Mouse (Mus musculus) lung, embryonic 14.5 days (tissue): ENCODE measurements at regions not wholly inside any gene's neighbourhood (a gene's known extent, or its start where the extent isn't known, plus 50 kb on each side); places are given as distances from the start of the nearest gene placed in this dataset.

Experiments
- ATAC-seq: fragments of 200-750 bp; cut with Nextera tagmentation; 2 replicates; pipeline ENCODE4 v1.8.0; 2017; ENCODE audit warnings: mild to moderate bottlenecking, moderate TSS enrichment, moderate library complexity; ENCODE audit not compliant: insufficient read depth
- DNase-seq: peaks from one replicate; pipeline ENCODE4 v3.0.0-alpha.2; 2015
- H3K27ac ChIP-seq: fragments of 300-500 bp; sonication (generic); 2 replicates; pipeline ENCODE4 v1.5.1; 2014; ENCODE audit warnings: low read depth, mild to moderate bottlenecking, moderate library complexity
- H3K27me3 ChIP-seq: fragments of 300-500 bp; sonication (generic); 2 replicates; pipeline ENCODE4 v1.6.1; 2014; ENCODE audit warnings: low read length, control low read depth; ENCODE audit not compliant: insufficient read depth
- H3K36me3 ChIP-seq: fragments of 300-500 bp; sonication (generic); 2 replicates; pipeline ENCODE4 v1.6.1; 2014; ENCODE audit warnings: control low read depth; ENCODE audit not compliant: insufficient read depth
- H3K4me1 ChIP-seq: fragments of 300-500 bp; sonication (generic); 2 replicates; pipeline ENCODE4 v1.6.1; 2014; ENCODE audit warnings: antibody characterized with exemption, control low read depth; ENCODE audit not compliant: insufficient read depth
- H3K4me2 ChIP-seq: fragments of 300-500 bp; sonication (generic); 2 replicates; pipeline ENCODE4 v1.6.1; 2014; ENCODE audit warnings: mild to moderate bottlenecking
- H3K4me3 ChIP-seq: fragments of 300-500 bp; sonication (generic); 2 replicates; pipeline ENCODE4 v1.5.1; 2014; ENCODE audit warnings: low read depth, low read length
- H3K9ac ChIP-seq: fragments of 300-500 bp; sonication (generic); 2 replicates; pipeline ENCODE4 v1.6.1; 2014
- H3K9me3 ChIP-seq: fragments of 300-500 bp; sonication (generic); 2 replicates; pipeline ENCODE4 v1.6.1; 2016; ENCODE audit warnings: low read depth, low read length, control low read depth
- CTCF ChIP-seq: IDR thresholded peaks from 2 replicates; pipeline ENCODE4 v1.5.1; 2016; ENCODE audit warnings: antibody characterized with exemption, low read depth
- WGBS: fragments of 180-500 bp; shearing (Covaris S2); extraction: QIAGEN DNeasy Blood & Tissue Kit; methylation state at CpG from one replicate; pipeline ENCODE4 v1.1.7; 2014; 5-methylcytosine and 5-hydroxymethylcytosine counted together

- Histone ChIP-seq H3K36me3 (no peaks in the 10 kb centered on the region), H3K4me1 (0 out of 2 replicates have a peak, but pooled peaks cover 8% of the 10 kb centered on the region), H3K9ac (no peak overlapping the region), H3K27ac (no peak overlapping the region), H3K27me3 (no peaks in the 10 kb centered on the region), H3K4me2 (no peak overlapping the region), H3K9me3 (no peaks in the 10 kb centered on the region), H3K4me3 (no peak overlapping the region)
- no peak for TF ChIP-seq CTCF
- no peak for ATAC-seq
- peak; percentile 29 for DNase-seq
- WGBS, result 31% methylated on average over 9 of the region's 9 CpGs
Measured at GRCm38 (mm10) chr6:51771001-51771400, 241.3 kb downstream of the Skap2 start.

- H3K4me3 ChIP-seq, result no peak overlapping the region
- H3K27me3 ChIP-seq, result no peaks in the 10 kb centered on the region
- H3K9ac ChIP-seq, result no peak overlapping the region
- DNase-seq (peak; percentile 7), ATAC-seq (no peak)
- 22% methylated on average over 11 of the region's 11 CpGs for WGBS
- no peaks in the 10 kb centered on the region for H3K36me3 ChIP-seq
- no peak overlapping the region for H3K4me2 ChIP-seq
- H3K4me1 ChIP-seq, result 0 out of 2 replicates have a peak, but pooled peaks cover 8% of the 10 kb centered on the region
- no peaks in the 10 kb centered on the region for H3K9me3 ChIP-seq
- no peak overlapping the region for H3K27ac ChIP-seq
- TF ChIP-seq CTCF, result no peak
Measured at GRCm38 (mm10) chr6:51771424-51771823, 240.9 kb downstream of the Skap2 start.

GRCm38 (mm10) chr6:51774771-51775170 is 237.6 kb downstream of the Skap2 start:
- TF ChIP-seq CTCF, result peak; percentile 46
- no peak overlapping the region for H3K27ac ChIP-seq
- H3K4me3 ChIP-seq, result no peak overlapping the region
- no peaks in the 10 kb centered on the region for H3K9me3 ChIP-seq
- WGBS, result 69% methylated on average over 3 of the region's 3 CpGs
- no peaks in the 10 kb centered on the region for H3K4me1 ChIP-seq
- no peak overlapping the region for H3K4me2 ChIP-seq
- DNase-seq, result peak; percentile 21
- no peaks in the 10 kb centered on the region for H3K27me3 ChIP-seq
- H3K36me3 ChIP-seq, result no peaks in the 10 kb centered on the region
- no peak overlapping the region for H3K9ac ChIP-seq
- ATAC-seq, result no peak

- Histone ChIP-seq H3K27ac (no peak overlapping the region), H3K9me3 (no peaks in the 10 kb centered on the region), H3K36me3 (no peaks in the 10 kb centered on the region), H3K9ac (no peak overlapping the region), H3K4me2 (no peak overlapping the region), H3K4me3 (no peak overlapping the region), H3K27me3 (no peaks in the 10 kb centered on the region), H3K4me1 (no peaks in the 10 kb centered on the region)
- 30% methylated on average over 3 of the region's 3 CpGs for whole genome bisulfite sequencing
- ATAC-seq (no peak), DNase-seq (no peak)
- TF ChIP-seq CTCF, result no peak
Measured at GRCm38 (mm10) chr6:51785615-51786014, 226.7 kb downstream of the Skap2 start.

- ATAC-seq, result no peak
- TF ChIP-seq CTCF, result no peak
- H3K36me3 ChIP-seq, result no peaks in the 10 kb centered on the region
- no peak overlapping the region for H3K27ac ChIP-seq
- no peak for DNase-seq
- no peaks in the 10 kb centered on the region for H3K27me3 ChIP-seq
- H3K9me3 ChIP-seq, result no peaks in the 10 kb centered on the region
- WGBS, result 71% methylated on average over 3 of the region's 3 CpGs
- no peak overlapping the region for H3K4me3 ChIP-seq
- H3K4me1 ChIP-seq, result no peaks in the 10 kb centered on the region
- no peak overlapping the region for H3K4me2 ChIP-seq
- no peak overlapping the region for H3K9ac ChIP-seq
Measured at GRCm38 (mm10) chr6:51786836-51787235, 225.5 kb downstream of the Skap2 start.

GRCm38 (mm10) chr6:51788156-51788555 is 224.2 kb downstream of the Skap2 start:
- no peak overlapping the region for H3K4me3 ChIP-seq
- no peak overlapping the region for H3K27ac ChIP-seq
- H3K4me2 ChIP-seq, result no peak overlapping the region
- no peaks in the 10 kb centered on the region for H3K4me1 ChIP-seq
- H3K9me3 ChIP-seq, result no peaks in the 10 kb centered on the region
- no peaks in the 10 kb centered on the region for H3K36me3 ChIP-seq
- TF ChIP-seq CTCF, result no peak
- H3K9ac ChIP-seq, result no peak overlapping the region
- DNase-seq (no peak), ATAC-seq (no peak)
- H3K27me3 ChIP-seq, result no peaks in the 10 kb centered on the region
- WGBS, result 85% methylated on average over 9 of the region's 9 CpGs

GRCm38 (mm10) chr6:51790293-51790692 is 222.1 kb downstream of the Skap2 start:
- 44% methylated on average over 5 of the region's 5 CpGs for WGBS
- H3K4me2 ChIP-seq, result no peak overlapping the region
- ATAC-seq, result no peak
- no peak overlapping the region for H3K9ac ChIP-seq
- DNase-seq, result no peak
- H3K36me3 ChIP-seq, result no peaks in the 10 kb centered on the region
- H3K4me3 ChIP-seq, result no peak overlapping the region
- H3K27me3 ChIP-seq, result no peaks in the 10 kb centered on the region
- H3K27ac ChIP-seq, result no peak overlapping the region
- TF ChIP-seq CTCF, result no peak
- H3K4me1 ChIP-seq, result no peaks in the 10 kb centered on the region
- H3K9me3 ChIP-seq, result no peaks in the 10 kb centered on the region

GRCm38 (mm10) chr6:51790693-51791092 is 221.7 kb downstream of the Skap2 start:
- no peak for DNase-seq
- Histone ChIP-seq H3K4me1 (no peaks in the 10 kb centered on the region), H3K36me3 (no peaks in the 10 kb centered on the region), H3K9ac (no peak overlapping the region), H3K4me3 (no peak overlapping the region), H3K4me2 (no peak overlapping the region), H3K9me3 (no peaks in the 10 kb centered on the region), H3K27ac (no peak overlapping the region), H3K27me3 (no peaks in the 10 kb centered on the region)
- 75% methylated on average over 7 of the region's 7 CpGs for WGBS
- ATAC-seq, result no peak
- no peak for TF ChIP-seq CTCF
